Mouse (Mus musculus): ENCODE data around the gene Gm14443.
"Not testable (repeated sequence)": the region's sequence is repeated elsewhere in the genome, so short reads cannot be mapped to it uniquely, and the experiment has no call there.

The Gm14443 gene

DNA sequence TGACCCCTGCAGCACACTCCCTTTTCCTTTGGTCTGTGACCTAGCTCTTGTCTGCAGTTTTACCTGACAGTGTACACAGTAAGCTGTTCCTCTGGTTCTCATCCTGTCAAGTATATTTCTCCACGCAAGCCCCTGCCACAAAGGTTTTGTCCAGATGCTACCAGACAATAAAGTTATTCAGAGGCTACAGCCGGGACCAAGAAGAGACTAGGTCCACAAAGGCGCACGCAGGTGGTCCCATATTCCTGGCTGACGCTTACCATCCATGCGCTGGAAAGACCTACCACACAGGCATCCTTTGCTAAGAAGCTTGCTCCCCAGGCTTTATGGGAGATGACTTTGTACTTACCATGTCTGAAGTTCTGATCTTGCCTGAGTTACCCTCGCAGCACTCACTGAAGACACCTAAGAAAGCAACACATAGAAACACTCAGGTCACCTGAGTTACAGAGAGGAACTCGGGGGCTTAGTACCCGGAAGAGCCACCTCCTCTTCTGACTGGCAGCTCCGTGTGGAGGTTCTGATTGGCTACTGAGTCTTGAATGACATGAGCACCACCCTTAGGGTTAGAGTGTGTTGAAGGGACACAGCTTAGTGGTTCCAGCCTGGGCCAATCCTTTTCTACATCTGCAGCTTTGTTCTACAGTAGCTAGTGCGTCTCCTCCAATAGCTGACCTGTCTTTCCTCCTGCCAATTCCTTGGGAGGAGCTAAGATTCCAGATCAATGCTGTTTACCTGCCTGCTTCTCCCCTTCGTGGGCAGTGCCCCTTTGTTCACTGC, at the start of gene Gm14443:
TSS of gene Gm14443 (minus strand) at position 471 of the 780 bp plus-strand sequence.
- DNase-seq (ENCODE audit: low spot score in 2 of 2) = not testable (repeated sequence)

DNA sequence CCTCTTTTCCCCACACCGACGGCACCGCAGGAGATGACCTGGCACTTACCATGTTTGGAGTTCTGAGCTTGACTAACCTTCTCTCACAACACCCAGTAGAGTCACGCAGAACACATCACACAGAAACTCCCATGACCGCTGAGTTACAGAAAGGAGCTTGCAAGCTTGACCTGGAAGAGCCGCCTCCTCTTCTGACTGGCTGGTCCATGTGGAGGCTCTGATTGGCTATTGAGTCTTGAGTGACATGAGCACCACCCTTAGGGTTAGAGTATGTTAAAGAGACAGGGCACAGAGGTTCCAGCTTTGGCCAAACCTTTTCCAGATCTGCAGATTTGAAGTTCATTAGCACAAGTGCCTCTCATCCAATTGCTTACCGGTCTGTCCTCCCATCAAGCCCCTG, 31.1 kb upstream of the Gm14443 start, which contains the start of gene Gm14391:
TSS of gene Gm14391 (minus strand) at position 186 of the 400 bp plus-strand sequence.
- DNase-seq (ENCODE audit: low spot score in 2 of 2) = not testable (repeated sequence)

- not testable (repeated sequence) for DNase-seq (ENCODE audit: low spot score in 2 of 2)
Measured at GRCm38 (mm10) chr2:175179008-175179407, 3.3 kb upstream of the Gm14443 start.

GRCm38 (mm10) chr2:175176312-175176711, 641 bp upstream of the Gm14443 start:
- no peak for DNase-seq (ENCODE audit: low spot score in 2 of 2)

DNA sequence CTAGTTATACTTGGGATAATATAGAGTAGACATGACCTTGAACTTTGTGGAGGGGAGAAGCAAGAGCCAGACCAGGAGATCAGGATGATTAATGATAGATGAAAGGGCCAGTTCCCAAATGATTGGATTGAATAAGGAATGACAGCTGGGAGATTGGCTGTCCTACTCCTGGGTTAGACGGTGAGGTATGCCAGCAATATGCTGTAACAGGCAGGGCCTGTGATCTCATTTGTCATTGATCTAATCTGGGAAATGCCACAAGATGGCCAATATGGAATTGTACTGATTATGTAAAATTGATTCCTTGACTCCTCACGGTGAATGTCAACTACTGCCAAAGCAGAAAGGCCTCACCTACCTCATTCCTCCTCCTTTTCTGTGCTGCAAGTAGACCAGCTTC, 1.6 kb downstream of the Gm14443 start:
- not testable (repeated sequence) for DNase-seq (ENCODE audit: low spot score in 2 of 2)

DNA sequence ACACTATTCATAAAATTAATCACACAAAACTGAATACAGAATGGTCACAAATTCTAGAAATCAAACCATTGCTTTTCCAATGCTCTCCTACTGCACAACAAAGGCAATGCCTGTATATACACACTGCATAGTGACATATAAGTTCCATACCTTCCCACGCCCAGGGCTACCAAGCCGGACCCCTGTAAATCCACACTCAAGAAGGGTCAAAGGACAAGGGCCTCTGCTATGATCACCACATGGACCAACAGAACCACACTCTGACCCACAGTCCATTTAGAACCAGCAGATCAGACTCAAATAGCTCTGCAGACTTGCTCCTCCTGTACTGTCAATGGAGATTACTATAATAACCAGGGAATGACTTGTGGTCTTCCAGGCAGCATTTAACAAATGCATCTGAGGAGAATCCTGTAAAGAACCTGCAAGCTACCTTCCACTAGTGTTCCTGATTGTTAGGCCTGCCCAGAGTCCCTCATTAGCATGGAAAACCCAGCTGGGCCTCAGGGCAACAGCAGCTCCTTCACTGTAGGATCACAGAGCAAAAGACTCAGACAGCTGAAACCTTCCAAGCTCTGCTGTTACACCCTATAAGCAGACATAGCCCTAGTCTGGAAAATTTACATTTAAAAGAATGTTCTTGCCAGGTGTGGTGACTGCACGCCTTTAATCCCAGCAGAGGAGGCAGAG, 2.6 kb downstream of the Gm14443 start:
- not testable (repeated sequence) for DNase-seq (ENCODE audit: low spot score in 2 of 2)

DNA sequence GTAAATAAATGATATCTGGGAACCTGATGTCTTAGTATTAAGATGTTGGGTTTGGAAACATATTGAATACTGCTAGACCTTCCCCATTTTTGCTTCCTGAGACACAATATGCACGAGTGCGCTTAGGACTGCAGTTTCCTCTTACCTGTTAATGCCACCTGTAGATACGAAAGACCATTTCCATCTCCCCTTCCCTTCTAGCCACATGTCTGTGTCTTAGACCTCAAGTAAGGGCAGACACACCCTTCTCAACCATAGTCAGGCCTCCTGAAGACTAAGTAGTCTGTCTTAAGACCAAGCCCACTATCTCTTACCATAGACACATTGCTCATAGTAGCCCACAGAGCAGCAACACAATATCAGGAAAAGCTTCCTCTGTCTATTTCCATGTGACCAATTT, 3.5 kb downstream of the Gm14443 start:
- DNase-seq (ENCODE audit: low spot score in 2 of 2) = no peak

- DNase-seq (ENCODE audit: low spot score in 2 of 2) = not testable (repeated sequence)
Measured at GRCm38 (mm10) chr2:175166870-175167269, 8.8 kb downstream of the Gm14443 start.

DNA sequence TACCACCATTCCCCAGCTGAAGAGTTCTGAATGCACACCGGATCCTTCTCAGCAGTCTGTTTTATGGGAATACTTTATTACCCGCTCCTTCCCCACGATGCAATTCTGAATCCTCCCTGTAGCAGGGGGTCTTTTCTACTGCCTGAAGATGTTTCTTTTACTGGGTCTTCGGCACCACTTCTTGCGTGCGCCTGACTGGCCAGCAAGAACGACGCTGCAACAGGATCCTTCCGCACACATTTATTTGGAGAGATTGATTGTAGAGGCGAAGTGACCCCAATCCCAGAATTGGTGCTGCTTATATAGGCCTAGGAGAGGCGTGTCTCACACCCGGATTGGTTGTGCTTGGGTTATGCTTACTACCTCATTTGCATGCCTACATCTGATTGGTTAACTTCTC, 10.6 kb downstream of the Gm14443 start:
- not testable (repeated sequence) for DNase-seq (ENCODE audit: low spot score in 2 of 2)

DNA sequence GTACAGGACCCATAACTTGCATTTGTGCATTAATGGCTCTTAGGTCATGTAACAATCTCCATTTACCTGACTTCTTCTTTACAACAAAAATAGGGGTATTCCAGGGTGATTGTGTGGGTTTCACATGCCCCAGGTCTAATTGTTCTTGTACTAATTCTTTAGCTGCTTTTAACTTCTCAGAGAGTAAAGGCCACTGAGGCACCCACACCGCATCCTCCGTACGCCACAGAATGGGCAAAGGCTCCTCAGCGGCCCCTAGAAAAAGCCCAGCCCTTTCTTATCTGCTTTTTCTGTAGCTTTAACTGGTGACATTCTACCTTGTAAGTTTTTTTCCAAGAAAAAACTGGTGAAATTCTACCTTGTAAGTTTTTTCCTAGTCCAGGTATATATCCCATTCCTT, 14.2 kb downstream of the Gm14443 start:
- not testable (repeated sequence) for DNase-seq (ENCODE audit: low spot score in 2 of 2)

DNA sequence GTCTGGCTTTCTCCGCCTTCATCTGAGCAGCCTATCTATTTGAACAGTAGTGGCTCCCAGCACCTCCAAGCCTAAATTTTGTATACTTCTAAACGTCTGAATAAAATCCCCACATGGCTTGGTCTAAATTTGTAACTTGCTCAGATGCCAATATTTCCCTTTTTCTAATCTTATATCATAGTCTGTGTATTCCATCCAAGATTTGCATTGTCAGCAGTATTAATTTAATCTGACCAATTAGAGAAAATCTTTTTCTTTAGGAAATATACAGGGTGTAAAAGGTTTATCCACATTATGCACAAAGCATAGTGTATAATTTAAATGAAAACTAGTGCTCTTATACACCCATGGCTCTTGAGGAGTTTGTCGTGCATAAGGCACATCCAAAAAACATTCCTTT, 17.0 kb downstream of the Gm14443 start:
- no peak for DNase-seq (ENCODE audit: low spot score in 2 of 2)

DNA sequence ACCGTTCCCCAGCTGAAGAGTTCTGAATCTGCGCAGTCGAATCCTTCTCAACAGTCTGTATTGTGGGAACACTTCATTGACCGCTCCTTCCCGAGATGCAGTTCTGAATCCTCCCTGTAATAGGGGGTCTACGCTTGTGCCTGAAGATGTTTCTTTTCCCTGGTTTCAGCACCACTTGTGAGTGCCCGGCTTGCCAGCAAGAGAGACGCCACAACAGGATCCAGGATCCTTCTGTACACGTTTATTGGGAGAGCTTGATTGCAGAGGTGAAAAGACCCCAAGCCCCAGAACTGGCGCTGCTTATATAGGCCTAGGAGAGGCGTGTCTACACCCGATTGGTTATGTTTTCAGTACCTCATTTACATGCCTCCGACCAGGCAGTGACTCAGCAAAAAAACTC, 19.0 kb downstream of the Gm14443 start:
- no peak for DNase-seq (ENCODE audit: low spot score in 2 of 2)

GRCm38 (mm10) chr2:175141993-175142295, 33.7 kb downstream of the Gm14443 start, which contains the start of gene Gm14399:
Gene Gm14399, minus strand, starts transcription at chr2:175142012.
- not testable (repeated sequence) for DNase-seq (ENCODE audit: low spot score in 2 of 2)

- DNase-seq (ENCODE audit: low spot score in 2 of 2) = peak; percentile 11 to 17
Measured at GRCm38 (mm10) chr2:175141118-175141992, 34.3 kb downstream of the Gm14443 start.

- DNase-seq (ENCODE audit: low spot score in 2 of 2) = not testable (repeated sequence)
Measured at GRCm38 (mm10) chr2:175140624-175141023, 35.0 kb downstream of the Gm14443 start.
